Mouse (Mus musculus) G1E (cell line): ENCODE measurements at regions not wholly inside any gene's neighbourhood (a gene's known extent, or its start where the extent isn't known, plus 50 kb on each side); places are given as distances from the start of the nearest gene placed in this dataset.

Source experiments
- ATAC-seq: 2 replicates; pipeline ENCODE4 v1.8.0; 2016; ENCODE audit warnings: mild to moderate bottlenecking; ENCODE audit not compliant: insufficient number of reproducible peaks, poor library complexity, low FRiP score, severe bottlenecking; ENCODE audit errors: extremely low read depth
- DNase-seq: peaks from one replicate; pipeline ENCODE4 v3.0.0; 2012; ENCODE audit warnings: low spot score
- H3K27me3 ChIP-seq: 2 replicates; pipeline ENCODE4 v1.6.1; 2012; ENCODE audit warnings: mild to moderate bottlenecking, low read length, inconsistent platforms; ENCODE audit not compliant: insufficient read depth
- H3K36me3 ChIP-seq: replicated peaks from 2 replicates; pipeline ENCODE3; 2012; ENCODE audit warnings: mild to moderate bottlenecking, inconsistent platforms
- H3K4me1 ChIP-seq: 2 replicates; pipeline ENCODE4 v1.6.1; 2012; ENCODE audit warnings: low read depth, low read length, inconsistent platforms, mixed read lengths; ENCODE audit not compliant: insufficient read depth
- H3K4me3 ChIP-seq: 2 replicates; pipeline ENCODE4 v1.5.1; 2012; ENCODE audit warnings: low read depth, mild to moderate bottlenecking, inconsistent platforms, low read length, moderate library complexity, mixed read lengths
- H3K9me3 ChIP-seq: replicated peaks from 2 replicates; pipeline ENCODE4 v1.6.1; 2012; ENCODE audit warnings: inconsistent platforms
- CTCF ChIP-seq: IDR thresholded peaks from 2 replicates; pipeline ENCODE4 v1.5.1; 2012; ENCODE audit warnings: low read depth, low read length, inconsistent platforms, mixed read lengths
- GATA1 ChIP-seq: IDR thresholded peaks from 2 replicates; pipeline ENCODE4 v1.6.1; 2012; ENCODE audit warnings: borderline replicate concordance, low read length, inconsistent platforms, mixed read lengths
- GATA2 ChIP-seq: IDR thresholded peaks from 2 replicates; pipeline ENCODE4 v1.6.1; 2012; ENCODE audit warnings: low read depth, low read length, inconsistent platforms, borderline replicate concordance
- POLR2AphosphoS5 ChIP-seq: IDR thresholded peaks from 2 replicates; pipeline ENCODE4 v1.6.1; 2012; ENCODE audit warnings: low read depth, low read length, inconsistent platforms; ENCODE audit not compliant: insufficient replicate concordance
- TAL1 ChIP-seq: conservative IDR thresholded peaks from 2 replicates; pipeline ENCODE4 v1.6.1; 2012; ENCODE audit warnings: low read depth, low read length, inconsistent platforms, mixed read lengths

DNA sequence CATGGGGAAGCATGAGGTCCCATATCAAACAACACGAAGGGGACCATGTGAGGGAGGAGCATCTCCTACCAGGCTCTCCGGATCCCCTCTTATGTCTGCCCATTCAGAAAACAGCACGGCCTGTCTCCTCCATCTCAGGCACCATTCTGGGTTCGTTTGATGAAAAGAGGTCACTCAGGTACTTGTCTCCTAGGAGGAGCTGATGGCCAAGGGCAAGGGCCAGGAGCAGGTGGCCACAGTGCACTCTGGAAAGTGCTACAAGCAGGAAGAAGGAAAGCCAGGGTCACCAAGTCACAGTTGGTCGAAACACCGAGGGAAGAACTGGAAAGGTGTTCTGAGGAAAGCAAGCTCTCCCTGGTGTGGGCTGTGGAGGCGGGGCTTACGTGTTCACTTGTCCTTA, 135.9 kb upstream of the Mkln1 start:
- Histone ChIP-seq H3K4me3 (no peak overlapping the region), H3K9me3 (no peaks in the 10 kb centered on the region), H3K27me3 (peaks cover 13% of the 10 kb centered on the region), H3K4me1 (no peaks in the 10 kb centered on the region), H3K36me3 (no peaks in the 10 kb centered on the region)
- TF ChIP-seq CTCF (no peak), POLR2AphosphoS5 (no peak), GATA1 (no peak), TAL1 (no peak), GATA2 (no peak)
- no peak for DNase-seq
- no peak for ATAC-seq

- Histone ChIP-seq H3K36me3 (no peaks in the 10 kb centered on the region), H3K9me3 (no peaks in the 10 kb centered on the region), H3K4me1 (no peaks in the 10 kb centered on the region), H3K27me3 (peaks cover 18% of the 10 kb centered on the region), H3K4me3 (no peak overlapping the region)
- DNase-seq (no peak), ATAC-seq (no peak)
- TF ChIP-seq POLR2AphosphoS5: no peak
- TF ChIP-seq GATA1: no peak
- no peak for TF ChIP-seq TAL1
- no peak for TF ChIP-seq CTCF
- no peak for TF ChIP-seq GATA2
Observed at GRCm38 (mm10) chr6:31263821-31264220, 134.7 kb upstream of the Mkln1 start.

DNA sequence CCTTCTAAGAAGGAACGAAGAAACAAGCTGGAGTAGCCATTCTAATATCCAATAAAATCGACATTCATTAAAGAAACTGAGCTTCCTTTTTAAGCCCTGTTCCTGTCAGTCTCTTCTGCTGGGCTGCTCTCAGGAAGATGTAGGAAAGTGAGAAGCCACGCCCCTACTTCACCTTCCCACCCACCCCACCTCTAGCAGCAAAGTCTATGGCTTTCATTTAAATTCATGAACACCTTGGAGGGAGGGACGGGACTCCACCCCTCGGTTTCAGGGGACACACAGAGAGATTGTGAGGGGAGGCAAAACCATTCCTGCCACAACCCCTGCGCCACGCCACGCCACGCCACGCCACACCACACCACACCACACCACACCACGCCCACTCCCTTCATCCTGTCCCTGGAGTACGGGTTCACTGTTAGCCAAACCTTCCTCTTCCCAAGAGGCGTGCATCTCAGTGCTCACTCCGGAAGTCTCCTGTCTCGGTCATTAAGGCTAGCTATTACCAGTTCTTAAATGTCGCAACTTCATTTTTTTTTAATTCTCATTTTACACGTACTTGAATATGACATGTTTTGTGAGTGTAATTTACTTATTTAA, 132.0 kb upstream of the Mkln1 start:
- H3K4me1 ChIP-seq: no peaks in the 10 kb centered on the region
- TF ChIP-seq CTCF: no peak
- no peak for TF ChIP-seq GATA1
- TF ChIP-seq GATA2: no peak
- TF ChIP-seq TAL1: no peak
- no peak for TF ChIP-seq POLR2AphosphoS5
- no peak for ATAC-seq

DNA sequence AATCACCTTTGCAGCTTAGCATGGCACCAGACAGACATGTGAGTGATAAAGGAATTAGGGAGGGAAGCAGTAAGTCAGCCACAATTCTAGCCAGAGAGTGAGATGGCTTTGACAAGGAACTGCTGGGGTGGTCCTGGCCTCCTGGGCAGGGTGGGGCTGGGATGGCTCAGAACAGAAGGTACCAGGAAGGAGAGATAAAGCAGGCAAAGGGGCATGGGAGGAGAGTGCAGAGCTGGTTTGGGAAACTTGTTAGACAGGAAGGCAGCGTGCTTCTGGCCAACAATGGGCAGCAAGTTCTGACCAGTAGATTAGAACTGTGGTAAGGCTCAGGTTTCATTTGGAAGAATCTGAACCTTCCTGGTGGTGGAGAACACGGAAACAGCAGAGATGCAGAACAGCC, 130.5 kb upstream of the Mkln1 start:
- H3K4me3 ChIP-seq: no peak overlapping the region
- H3K4me1 ChIP-seq: no peaks in the 10 kb centered on the region
- TF ChIP-seq CTCF (no peak), TAL1 (no peak), GATA2 (no peak), GATA1 (no peak), POLR2AphosphoS5 (no peak)
- ATAC-seq: no peak
- no peak for DNase-seq
- H3K36me3 ChIP-seq: no peaks in the 10 kb centered on the region
- H3K27me3 ChIP-seq: peaks cover 16% of the 10 kb centered on the region; the same call in 1 of the 2 replicates
- H3K9me3 ChIP-seq: no peaks in the 10 kb centered on the region

More for the DNA sequence above, 132.0 kb upstream of the Mkln1 start:
- Histone ChIP-seq H3K27me3 (peaks cover 12% of the 10 kb centered on the region; the same call in 1 of the 2 replicates), H3K36me3 (no peaks in the 10 kb centered on the region), H3K9me3 (no peaks in the 10 kb centered on the region), H3K4me3 (no peak overlapping the region)
- no peak for DNase-seq

- Histone ChIP-seq H3K27me3 (peaks cover 11% of the 10 kb centered on the region), H3K36me3 (no peaks in the 10 kb centered on the region), H3K4me3 (no peak overlapping the region), H3K9me3 (no peaks in the 10 kb centered on the region), H3K4me1 (no peaks in the 10 kb centered on the region)
- no peak for TF ChIP-seq CTCF
- no peak for TF ChIP-seq GATA1
- TF ChIP-seq TAL1: no peak
- no peak for TF ChIP-seq POLR2AphosphoS5
- TF ChIP-seq GATA2: no peak
- no peak for DNase-seq
- no peak for ATAC-seq
Observed at GRCm38 (mm10) chr6:31273816-31274215, 124.7 kb upstream of the Mkln1 start.

- peaks cover 9% of the 10 kb centered on the region for H3K27me3 ChIP-seq
- no peak for TF ChIP-seq GATA1
- TF ChIP-seq TAL1: no peak
- no peak for TF ChIP-seq POLR2AphosphoS5
- TF ChIP-seq CTCF: no peak
- no peak for TF ChIP-seq GATA2
- H3K4me1 ChIP-seq: no peaks in the 10 kb centered on the region
- no peak overlapping the region for H3K4me3 ChIP-seq
- no peak for DNase-seq
- H3K9me3 ChIP-seq: no peaks in the 10 kb centered on the region
- H3K36me3 ChIP-seq: no peaks in the 10 kb centered on the region
- ATAC-seq: no peak
Observed at GRCm38 (mm10) chr6:31274236-31274635, 124.3 kb upstream of the Mkln1 start.

- no peaks in the 10 kb centered on the region for H3K9me3 ChIP-seq
- ATAC-seq: no peak
- DNase-seq: no peak
- H3K4me3 ChIP-seq: no peak overlapping the region
- TF ChIP-seq GATA1 (no peak), GATA2 (no peak), POLR2AphosphoS5 (no peak), TAL1 (no peak), CTCF (no peak)
- peaks cover 9% of the 10 kb centered on the region for H3K27me3 ChIP-seq
- no peaks in the 10 kb centered on the region for H3K4me1 ChIP-seq
- H3K36me3 ChIP-seq: no peaks in the 10 kb centered on the region
Observed at GRCm38 (mm10) chr6:31277792-31278191, 120.7 kb upstream of the Mkln1 start.
